Mouse (Mus musculus) lung, postnatal 0 days (tissue): Measurements from ENCODE around the gene Cul5.

Source experiments
- CTCF ChIP-seq: IDR thresholded peaks from 2 replicates; pipeline ENCODE4 v1.5.1; 2016; ENCODE audit warnings: antibody characterized with exemption, mild to moderate bottlenecking
- EP300 ChIP-seq: IDR thresholded peaks from 2 replicates; pipeline ENCODE4 v1.6.1; 2016; ENCODE audit warnings: antibody characterized with exemption, mild to moderate bottlenecking, control low read depth

GRCm38 (mm10) chr9:53695846-53696245 lies 26.0 kb upstream of the Cul5 start:
- TF ChIP-seq CTCF (no peak), EP300 (no peak)
